Mouse (Mus musculus): Measurements from ENCODE around the gene Gas1. TPM values are rescaled to one million over a fixed set of nuclear protein-coding genes. Genes with fewer than 3 reads are reported as not detected.

Gas1 gene
- total RNA-seq, 1 experiment = 1.9 TPM

GRCm38 (mm10) chr13:60193273-60193672 lies 16.1 kb upstream of the Gas1 start:
- Histone ChIP-seq H3K27ac (ENCODE audit: insufficient read depth, low read depth, low read length, poor library complexity, severe bottlenecking) (no peak overlapping the region), H3K4me1 (ENCODE audit: control insufficient read depth in 2 of 2, insufficient read depth in 2 of 2, low read length in 2 of 2, poor library complexity in 1 of 2) (no peaks in the 10 kb centered on the region), H3K9me3 (ENCODE audit: control insufficient read depth, insufficient read depth, low read depth, low read length) (no peaks in the 10 kb centered on the region), H3K36me3 (ENCODE audit: control insufficient read depth, insufficient read depth, low read length, poor library complexity, severe bottlenecking) (no peaks in the 10 kb centered on the region), H3K4me3 (ENCODE audit: insufficient read depth in 1 of 2, low read depth in 1 of 2, low read length in 2 of 2, poor library complexity in 1 of 2, severe bottlenecking in 1 of 2) (no peak overlapping the region), H3K9ac (ENCODE audit: insufficient read depth, low read depth, low read length, poor library complexity, severe bottlenecking) (no peak overlapping the region)
- in situ Hi-C loops (cut with MboI; ENCODE audit: low sequenced_read_pairs in 2 of 2, unreplicated experiment in 2 of 2) = no loop called here
- DNase-seq (ENCODE audit: low read depth, low spot score) = no peak
- TF ChIP-seq MAFK (IDR thresholded peaks at IDR 0.05; ENCODE audit: insufficient read depth, low read depth, low read length) (no peak), CHD2 (IDR thresholded peaks at IDR 0.05; ENCODE audit: low read depth, low read length) (no peak), ZC3H11A (IDR thresholded peaks at IDR 0.05; ENCODE audit: borderline replicate concordance, low read depth, low read length) (no peak), ZNF384 (IDR thresholded peaks at IDR 0.05; ENCODE audit: low read depth, low read length) (no peak), HCFC1 (IDR thresholded peaks at IDR 0.05; ENCODE audit: borderline replicate concordance, insufficient read depth, low read length) (no peak)

GRCm38 (mm10) chr13:60189923-60190322 lies 12.8 kb upstream of the Gas1 start:
- DNase-seq (ENCODE audit: low read depth, low spot score) = no peak
- no peak overlapping the region for H3K27ac ChIP-seq (ENCODE audit: insufficient read depth, low read depth, low read length, poor library complexity, severe bottlenecking)
- TF ChIP-seq MAFK (IDR thresholded peaks at IDR 0.05; ENCODE audit: insufficient read depth, low read depth, low read length) (no peak), CHD2 (IDR thresholded peaks at IDR 0.05; ENCODE audit: low read depth, low read length) (no peak), HCFC1 (IDR thresholded peaks at IDR 0.05; ENCODE audit: borderline replicate concordance, insufficient read depth, low read length) (no peak), ZC3H11A (IDR thresholded peaks at IDR 0.05; ENCODE audit: borderline replicate concordance, low read depth, low read length) (no peak), ZNF384 (IDR thresholded peaks at IDR 0.05; ENCODE audit: low read depth, low read length) (no peak)
- H3K4me1 ChIP-seq (ENCODE audit: control insufficient read depth in 2 of 2, insufficient read depth in 2 of 2, low read length in 2 of 2, poor library complexity in 1 of 2) = no peaks in the 10 kb centered on the region
- in situ Hi-C loops (cut with MboI; ENCODE audit: low sequenced_read_pairs in 2 of 2, unreplicated experiment in 2 of 2) = no loop called here
- H3K36me3 ChIP-seq (ENCODE audit: control insufficient read depth, insufficient read depth, low read length, poor library complexity, severe bottlenecking) = no peaks in the 10 kb centered on the region
- no peak overlapping the region for H3K4me3 ChIP-seq (ENCODE audit: insufficient read depth in 1 of 2, low read depth in 1 of 2, low read length in 2 of 2, poor library complexity in 1 of 2, severe bottlenecking in 1 of 2)
- no peaks in the 10 kb centered on the region for H3K9me3 ChIP-seq (ENCODE audit: control insufficient read depth, insufficient read depth, low read depth, low read length)
- H3K9ac ChIP-seq (ENCODE audit: insufficient read depth, low read depth, low read length, poor library complexity, severe bottlenecking) = no peak overlapping the region

DNA sequence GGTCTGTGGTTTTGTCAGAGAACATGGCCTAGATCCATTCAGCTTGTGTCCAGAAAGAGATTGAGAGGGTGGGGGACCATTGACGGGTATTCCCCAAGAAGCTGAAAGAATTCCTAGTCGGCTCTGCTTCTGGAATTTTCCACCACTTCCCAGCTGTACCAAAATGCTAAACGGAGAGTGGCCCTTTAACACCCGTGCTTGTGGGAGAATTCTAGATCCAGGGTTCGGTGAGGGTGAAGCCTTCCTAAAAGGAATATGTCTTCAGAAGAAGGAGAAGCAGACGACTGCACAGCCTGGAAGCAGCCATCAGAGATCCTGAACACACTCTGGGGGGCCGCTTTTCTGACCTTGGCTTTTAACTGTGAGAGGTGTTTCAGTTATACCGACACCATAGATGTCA lies 11.8 kb upstream of the Gas1 start:
- H3K4me3 ChIP-seq (ENCODE audit: insufficient read depth in 1 of 2, low read depth in 1 of 2, low read length in 2 of 2, poor library complexity in 1 of 2, severe bottlenecking in 1 of 2) = no peak overlapping the region
- in situ Hi-C loops (cut with MboI; ENCODE audit: low sequenced_read_pairs in 2 of 2, unreplicated experiment in 2 of 2) = no loop called here
- H3K4me1 ChIP-seq (ENCODE audit: control insufficient read depth in 2 of 2, insufficient read depth in 2 of 2, low read length in 2 of 2, poor library complexity in 1 of 2) = no peaks in the 10 kb centered on the region
- no peaks in the 10 kb centered on the region for H3K36me3 ChIP-seq (ENCODE audit: control insufficient read depth, insufficient read depth, low read length, poor library complexity, severe bottlenecking)
- no peaks in the 10 kb centered on the region for H3K9me3 ChIP-seq (ENCODE audit: control insufficient read depth, insufficient read depth, low read depth, low read length)
- DNase-seq (ENCODE audit: low read depth, low spot score) = no peak
- no peak overlapping the region for H3K9ac ChIP-seq (ENCODE audit: insufficient read depth, low read depth, low read length, poor library complexity, severe bottlenecking)
- H3K27ac ChIP-seq (ENCODE audit: insufficient read depth, low read depth, low read length, poor library complexity, severe bottlenecking) = no peak overlapping the region
- no peak for TF ChIP-seq CHD2 (IDR thresholded peaks at IDR 0.05; ENCODE audit: low read depth, low read length)
- no peak for TF ChIP-seq ZNF384 (IDR thresholded peaks at IDR 0.05; ENCODE audit: low read depth, low read length)
- no peak for TF ChIP-seq MAFK (IDR thresholded peaks at IDR 0.05; ENCODE audit: insufficient read depth, low read depth, low read length)
- TF ChIP-seq HCFC1 (IDR thresholded peaks at IDR 0.05; ENCODE audit: borderline replicate concordance, insufficient read depth, low read length) = no peak
- no peak for TF ChIP-seq ZC3H11A (IDR thresholded peaks at IDR 0.05; ENCODE audit: borderline replicate concordance, low read depth, low read length)

- DNase-seq (ENCODE audit: low read depth, low spot score) = no peak
- no peaks in the 10 kb centered on the region for H3K36me3 ChIP-seq (ENCODE audit: control insufficient read depth, insufficient read depth, low read length, poor library complexity, severe bottlenecking)
- in situ Hi-C loops (cut with MboI; ENCODE audit: low sequenced_read_pairs in 2 of 2, unreplicated experiment in 2 of 2) = no loop called here
- no peak overlapping the region for H3K9ac ChIP-seq (ENCODE audit: insufficient read depth, low read depth, low read length, poor library complexity, severe bottlenecking)
- TF ChIP-seq ZC3H11A (IDR thresholded peaks at IDR 0.05; ENCODE audit: borderline replicate concordance, low read depth, low read length) (no peak), CHD2 (IDR thresholded peaks at IDR 0.05; ENCODE audit: low read depth, low read length) (no peak), HCFC1 (IDR thresholded peaks at IDR 0.05; ENCODE audit: borderline replicate concordance, insufficient read depth, low read length) (no peak), MAFK (IDR thresholded peaks at IDR 0.05; ENCODE audit: insufficient read depth, low read depth, low read length) (no peak), ZNF384 (IDR thresholded peaks at IDR 0.05; ENCODE audit: low read depth, low read length) (no peak)
- no peak overlapping the region for H3K4me3 ChIP-seq (ENCODE audit: insufficient read depth in 1 of 2, low read depth in 1 of 2, low read length in 2 of 2, poor library complexity in 1 of 2, severe bottlenecking in 1 of 2)
- H3K4me1 ChIP-seq (ENCODE audit: control insufficient read depth in 2 of 2, insufficient read depth in 2 of 2, low read length in 2 of 2, poor library complexity in 1 of 2) = no peaks in the 10 kb centered on the region
- H3K27ac ChIP-seq (ENCODE audit: insufficient read depth, low read depth, low read length, poor library complexity, severe bottlenecking) = no peak overlapping the region
- no peaks in the 10 kb centered on the region for H3K9me3 ChIP-seq (ENCODE audit: control insufficient read depth, insufficient read depth, low read depth, low read length)
Observed at GRCm38 (mm10) chr13:60187276-60187675, 10.1 kb upstream of the Gas1 start.

GRCm38 (mm10) chr13:60182346-60182745 lies 5.2 kb upstream of the Gas1 start:
- H3K27ac ChIP-seq (ENCODE audit: insufficient read depth, low read depth, low read length, poor library complexity, severe bottlenecking) = no peak overlapping the region
- no peaks in the 10 kb centered on the region for H3K36me3 ChIP-seq (ENCODE audit: control insufficient read depth, insufficient read depth, low read length, poor library complexity, severe bottlenecking)
- in situ Hi-C loops (cut with MboI; ENCODE audit: low sequenced_read_pairs in 2 of 2, unreplicated experiment in 2 of 2) = no loop called here
- no peak for DNase-seq (ENCODE audit: low read depth, low spot score)
- no peaks in the 10 kb centered on the region for H3K9me3 ChIP-seq (ENCODE audit: control insufficient read depth, insufficient read depth, low read depth, low read length)
- H3K9ac ChIP-seq (ENCODE audit: insufficient read depth, low read depth, low read length, poor library complexity, severe bottlenecking) = no peak overlapping the region
- no peak overlapping the region for H3K4me3 ChIP-seq (ENCODE audit: insufficient read depth in 1 of 2, low read depth in 1 of 2, low read length in 2 of 2, poor library complexity in 1 of 2, severe bottlenecking in 1 of 2)
- H3K4me1 ChIP-seq (ENCODE audit: control insufficient read depth in 2 of 2, insufficient read depth in 2 of 2, low read length in 2 of 2, poor library complexity in 1 of 2) = peaks cover 0 to 2% of the 10 kb centered on the region in 2 experiments; a peak in 1 of 4 replicates
- TF ChIP-seq ZNF384 (IDR thresholded peaks at IDR 0.05; ENCODE audit: low read depth, low read length) (no peak), CHD2 (IDR thresholded peaks at IDR 0.05; ENCODE audit: low read depth, low read length) (no peak), HCFC1 (IDR thresholded peaks at IDR 0.05; ENCODE audit: borderline replicate concordance, insufficient read depth, low read length) (no peak), ZC3H11A (IDR thresholded peaks at IDR 0.05; ENCODE audit: borderline replicate concordance, low read depth, low read length) (no peak), MAFK (IDR thresholded peaks at IDR 0.05; ENCODE audit: insufficient read depth, low read depth, low read length) (no peak)
